Mouse (Mus musculus) thymus, adult 2 months (tissue): ENCODE results near the gene Ppm1f.

Experiments used
- CTCF ChIP-seq: fragments of 200-500 bp; IDR thresholded peaks from 2 replicates; pipeline ENCODE4 v1.5.1; 2012; ENCODE audit warnings: mild to moderate bottlenecking, control low read depth, low read length, moderate library complexity, borderline replicate concordance; ENCODE audit not compliant: control insufficient read depth, poor library complexity, insufficient read depth; ENCODE audit errors: extremely low read depth
- POLR2A ChIP-seq: fragments of 200-500 bp; IDR thresholded peaks from 2 replicates; pipeline ENCODE4 v1.6.1; 2012; ENCODE audit warnings: mild to moderate bottlenecking, low read length, control low read depth, moderate library complexity; ENCODE audit not compliant: control insufficient read depth, poor library complexity, insufficient read depth; ENCODE audit errors: extremely low read depth

- TF ChIP-seq CTCF, result no peak
- TF ChIP-seq POLR2A, result no peak
Measured at GRCm38 (mm10) chr16:16855541-16855940, 40.7 kb upstream of the Ppm1f start.
